Comparison of ENCODE assay signal across 8 mouse cellular contexts in the genomic region with DNA sequence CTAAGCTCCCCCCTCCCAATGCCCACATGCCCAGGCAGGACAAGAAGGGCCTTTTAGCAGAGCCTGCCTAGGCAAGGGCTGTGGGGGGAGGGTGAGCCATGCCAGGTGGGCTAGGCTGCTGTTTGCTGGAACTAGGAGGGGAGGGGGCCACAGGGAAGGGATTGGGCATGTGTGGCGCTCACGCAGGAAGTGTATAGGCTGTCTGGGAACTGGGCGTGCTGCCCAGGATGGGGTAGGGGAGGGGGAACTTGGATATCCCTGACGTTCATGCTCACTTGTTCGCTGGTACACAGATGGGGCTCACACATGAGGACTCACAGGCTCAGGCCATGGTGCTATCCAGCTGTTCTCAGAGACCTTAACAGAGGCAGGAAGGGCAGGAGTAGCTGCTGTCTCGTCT. TPM values are rescaled to one million over a fixed set of nuclear protein-coding genes. Genes with fewer than 3 reads are reported as not detected.
A peak's percentile ranks its signal among the peaks of the same experiment; 100 is the strongest.
DNase-seq lines count a peak whose midpoint lies in the region; ATAC-seq and TF ChIP-seq lines count a peak whose summit lies in the region.

No protein-coding gene starts in this region.

- peak overlapping the region; percentile 92 for H3K27ac ChIP-seq in heart, postnatal 0 days (ENCODE audit: low read depth)
- H3K27ac ChIP-seq in neural tube, embryonic 13.5 days (replicated peaks) = peak overlapping the region; percentile 72

- H3K79me2 ChIP-seq in C2C12 (ENCODE audit: control insufficient read depth, insufficient read depth) = peaks cover 57% of the 10 kb centered on the region

- peak overlapping the region; percentile 77 for H3K4me2 ChIP-seq in heart, postnatal 0 days (ENCODE audit: low read depth, low read length)
- H3K4me2 ChIP-seq in neural tube, embryonic 13.5 days = peak overlapping the region; percentile 43; the same call in 1 of the 2 replicates

- no peaks in the 10 kb centered on the region for H3K27me3 ChIP-seq in C2C12 (ENCODE audit: control insufficient read depth, insufficient read depth, insufficient read length)
- no peaks in the 10 kb centered on the region for H3K27me3 ChIP-seq in heart, postnatal 0 days (ENCODE audit: control insufficient read depth, insufficient read depth, low read length)
- peaks cover 43% of the 10 kb centered on the region for H3K27me3 ChIP-seq in neural tube, embryonic 13.5 days

- peak; percentile 66 to 78 for DNase-seq in cerebellum, postnatal 14 days
- no peak for DNase-seq in cerebellum, adult 9-10 months
- peak; percentile 81 for DNase-seq in heart, postnatal 0 days (ENCODE audit: low spot score)
- DNase-seq in left cerebral cortex, postnatal 14 days (ENCODE audit: low spot score in 2 of 2) = peak; percentile 79 to 94
- no peak for DNase-seq in cerebellum, adult 11-12 months

- WGBS in heart, postnatal 0 days = 7% methylated on average over 6 of the region's 6 CpGs
- WGBS in neural tube, embryonic 13.5 days = 16% methylated on average over 6 of the region's 6 CpGs

- TF ChIP-seq EP300 in heart, postnatal 0 days (IDR thresholded peaks at IDR 0.05; ENCODE audit: low read depth) = no peak

- no peak overlapping the region for H3K4me3 ChIP-seq in C2C12 (ENCODE audit: insufficient read depth, poor library complexity, severe bottlenecking)
- H3K4me3 ChIP-seq in heart, postnatal 0 days (ENCODE audit: low read depth, low read length) = 0 out of 2 replicates have a peak overlapping the region, but pooled peaks have one; percentile 56
- H3K4me3 ChIP-seq in neural tube, embryonic 13.5 days = no peak overlapping the region

- H3K4me1 ChIP-seq in heart, postnatal 0 days (ENCODE audit: control insufficient read depth, insufficient read depth) = peaks cover 67% of the 10 kb centered on the region
- peaks cover 45% of the 10 kb centered on the region for H3K4me1 ChIP-seq in neural tube, embryonic 13.5 days (replicated peaks)

- peak overlapping the region; percentile 13 for H3ac ChIP-seq in C2C12 (ENCODE audit: control insufficient read depth, insufficient read length, low read depth)

- no peaks in the 10 kb centered on the region for H3K9me3 ChIP-seq in heart, postnatal 0 days (replicated peaks; ENCODE audit: control insufficient read depth, low read length)
- H3K9me3 ChIP-seq in neural tube, embryonic 13.5 days = no peaks in the 10 kb centered on the region

- no peak for TF ChIP-seq CTCF in C2C12 (IDR thresholded peaks at IDR 0.05; ENCODE audit: control insufficient read depth, insufficient read depth, insufficient read length)
- TF ChIP-seq CTCF in heart, postnatal 0 days (IDR thresholded peaks at IDR 0.05; ENCODE audit: low read depth) = no peak

- no peaks in the 10 kb centered on the region for H3K36me3 ChIP-seq in C2C12 (ENCODE audit: control insufficient read depth, insufficient read depth)
- no peaks in the 10 kb centered on the region for H3K36me3 ChIP-seq in heart, postnatal 0 days (replicated peaks; ENCODE audit: control insufficient read depth, insufficient read depth, low read length)
- H3K36me3 ChIP-seq in neural tube, embryonic 13.5 days = no peaks in the 10 kb centered on the region

- H3K9ac ChIP-seq in heart, postnatal 0 days (replicated peaks; ENCODE audit: low read depth, low read length) = peak overlapping the region; percentile 11
- H3K9ac ChIP-seq in neural tube, embryonic 13.5 days = no peak overlapping the region

- peak; percentile 68 for ATAC-seq in heart, postnatal 0 days (ENCODE audit: insufficient read depth, low read depth)
- ATAC-seq in neural tube, embryonic 13.5 days (ENCODE audit: low read depth) = peak; percentile 85
- ATAC-seq in monocyte, adult 5-6 weeks (replicated peaks; ENCODE audit: insufficient number of reproducible peaks, low FRiP score, low TSS enrichment, poor library complexity, severe bottlenecking) = no peak

- intact Hi-C loops in left cerebral cortex, postnatal 14 days (cut with DNase I) = no loop called here

- H3K79me3 ChIP-seq in C2C12 (ENCODE audit: low read depth) = peaks cover 15% of the 10 kb centered on the region

TF ChIP-seq in C2C12, 6 proteins besides CTCF, POLR2A, EP300 and RAD21:
- TF ChIP-seq CEBPB (IDR thresholded peaks at IDR 0.05; ENCODE audit: low read depth) (no peak), MAX (IDR thresholded peaks at IDR 0.05) (no peak)

RNA-seq across cellular contexts. Expression of a gene that starts 3.5 kb away (rescaled TPM):
- polyA plus RNA-seq in C2C12 (2012; fragmentation: generic; extraction: Trizol) = 42.8 TPM
- 62.4 and 93.5 TPM in 2 replicates for total RNA-seq in heart, postnatal 0 days (2014; rRNA removed; ENCODE audit: low replicate concordance)
- 14.4 and 17.4 TPM in 2 replicates for polyA plus RNA-seq in heart, postnatal 0 days (2015; fragmentation: Nextera tagmentation; extraction: Ambion mirVana)
- 10 to 100 TPM; 21.4 to 25.0 TPM for total RNA-seq in left cerebral cortex, postnatal 14 days (2021)
- 6.0 and 6.5 TPM in 2 replicates for polyA plus RNA-seq in neural tube, embryonic 13.5 days (2015; fragmentation: Nextera tagmentation; extraction: Ambion mirVana)
- not detected in 3 replicates for total RNA-seq in monocyte, adult 5-6 weeks (2017)

RNA-seq across cellular contexts. Expression of a gene that starts 3.8 kb away (rescaled TPM):
- polyA plus RNA-seq in C2C12 (2012; fragmentation: generic; extraction: Trizol) = 0.04 TPM
- not detected in 2 replicates for total RNA-seq in heart, postnatal 0 days (2014; rRNA removed; ENCODE audit: low replicate concordance)
- polyA plus RNA-seq in heart, postnatal 0 days (2015; fragmentation: Nextera tagmentation; extraction: Ambion mirVana) = 0.12 and 0.36 TPM in 2 replicates
- not detected for total RNA-seq in left cerebral cortex, postnatal 14 days (2021)
- polyA plus RNA-seq in neural tube, embryonic 13.5 days (2015; fragmentation: Nextera tagmentation; extraction: Ambion mirVana) = 0.28 TPM in 1 of 2 replicates, not detected in the other
- total RNA-seq in monocyte, adult 5-6 weeks (2017) = not detected in 3 replicates

RNA-seq across cellular contexts. Expression of a gene that starts 59.9 kb away (rescaled TPM):
- 5.7 TPM for polyA plus RNA-seq in C2C12 (2012; fragmentation: generic; extraction: Trizol)
- total RNA-seq in heart, postnatal 0 days (2014; rRNA removed; ENCODE audit: low replicate concordance) = 11.4 and 13.5 TPM in 2 replicates
- 4.4 and 5.2 TPM in 2 replicates for polyA plus RNA-seq in heart, postnatal 0 days (2015; fragmentation: Nextera tagmentation; extraction: Ambion mirVana)
- 1 to 10 TPM; 4.6 to 5.2 TPM for total RNA-seq in left cerebral cortex, postnatal 14 days (2021)
- 2.9 TPM in 2 replicates for polyA plus RNA-seq in neural tube, embryonic 13.5 days (2015; fragmentation: Nextera tagmentation; extraction: Ambion mirVana)
- 7.1 to 16.9 TPM (median 7.1 TPM) in 3 replicates for total RNA-seq in monocyte, adult 5-6 weeks (2017)

Comparison
In these comparisons a context has a peak if more than half of its experiments do, and no peak if none do; other contexts are left out.
1. DNase-seq: peak in cerebellum, postnatal 14 days (2 of 2), heart, postnatal 0 days (single experiment) and left cerebral cortex, postnatal 14 days (2 of 2); none in cerebellum, adult 9-10 months (single experiment) and cerebellum, adult 11-12 months (single experiment).
2. RNA of a gene that starts 3.5 kb away (total RNA-seq): 62.4 to 93.5 TPM in heart, postnatal 0 days and 21.4 to 25.0 TPM in left cerebral cortex, postnatal 14 days; not detected in monocyte, adult 5-6 weeks; every median in the first group is over 10 times any median in the second.